Mouse (Mus musculus) neural tube, embryonic 11.5 days (tissue): ENCODE measurements around the gene Fes. TPM values are rescaled to one million over a fixed set of nuclear protein-coding genes. Genes with fewer than 3 reads are reported as not detected.

ENCODE experiments used
- ATAC-seq: fragments of 200-750 bp; cut with Nextera tagmentation; 2 replicates; pipeline ENCODE4 v1.8.0; 2017; ENCODE audit warnings: moderate number of reproducible peaks, mild to moderate bottlenecking, moderate TSS enrichment, moderate library complexity; ENCODE audit not compliant: insufficient read depth, low FRiP score, low TSS enrichment
- DNase-seq: peaks from one replicate; pipeline ENCODE4 v3.0.0-alpha.2; 2015; ENCODE audit warnings: low spot score
- H3K27ac ChIP-seq: fragments of 300-500 bp; sonication (generic); 2 replicates; pipeline ENCODE4 v1.5.1; 2014; ENCODE audit warnings: low read depth, mild to moderate bottlenecking, low read length
- H3K27me3 ChIP-seq: fragments of 300-500 bp; sonication (generic); 2 replicates; pipeline ENCODE4 v1.6.1; 2014; ENCODE audit warnings: mild to moderate bottlenecking, low read length, mixed read lengths; ENCODE audit not compliant: control insufficient read depth, insufficient read depth
- H3K36me3 ChIP-seq: fragments of 300-500 bp; sonication (generic); 2 replicates; pipeline ENCODE4 v1.6.1; 2014; ENCODE audit warnings: mild to moderate bottlenecking, low read length, moderate library complexity, mixed read lengths; ENCODE audit not compliant: control insufficient read depth, insufficient read depth
- H3K4me1 ChIP-seq: fragments of 300-500 bp; sonication (generic); 2 replicates; pipeline ENCODE4 v1.6.1; 2014; ENCODE audit warnings: low read length, mixed read lengths; ENCODE audit not compliant: control insufficient read depth, insufficient read depth
- H3K4me2 ChIP-seq: fragments of 300-500 bp; sonication (generic); 2 replicates; pipeline ENCODE4 v1.6.1; 2014; ENCODE audit warnings: low read depth, mild to moderate bottlenecking, moderate library complexity
- H3K4me3 ChIP-seq: fragments of 300-500 bp; sonication (generic); 2 replicates; pipeline ENCODE4 v1.5.1; 2014; ENCODE audit warnings: low read depth, low read length
- H3K9ac ChIP-seq: fragments of 300-500 bp; sonication (generic); 2 replicates; pipeline ENCODE4 v1.6.1; 2014; ENCODE audit warnings: mild to moderate bottlenecking, low read length
- H3K9me3 ChIP-seq: fragments of 300-500 bp; sonication (generic); 2 replicates; pipeline ENCODE4 v1.6.1; 2016; ENCODE audit warnings: low read length; ENCODE audit not compliant: control insufficient read depth
- WGBS: fragments of 180-500 bp; shearing (Covaris S2); extraction: QIAGEN DNeasy Blood & Tissue Kit; methylation state at CpG from one replicate; pipeline ENCODE4 v1.1.7; 2014; 5-methylcytosine and 5-hydroxymethylcytosine counted together
- polyA plus RNA-seq: library from polyadenylated mRNA; unstranded; fragments of >200 nt; fragmentation: Nextera tagmentation; extraction: Ambion mirVana; gene quantifications from 2 replicates; pipeline ENCODE4 v1.2.1, GENCODE M21; 2014

The Fes gene
- polyA plus RNA-seq, 1 experiment from 2014 or later = 7.1 TPM

GRCm38 (mm10) chr7:80352920-80353319 lies 34.8 kb downstream of the Fes start:
- 92% methylated on average over 8 of the region's 8 CpGs for WGBS

GRCm38 (mm10) chr7:80350808-80351207 lies 36.9 kb downstream of the Fes start:
- 85% methylated on average over 2 of the region's 2 CpGs for WGBS
- Histone ChIP-seq H3K9me3 (no peaks in the 10 kb centered on the region), H3K27me3 (no peaks in the 10 kb centered on the region), H3K36me3 (peaks cover 10% of the 10 kb centered on the region), H3K9ac (no peak overlapping the region), H3K4me3 (no peak overlapping the region), H3K4me2 (no peak overlapping the region), H3K4me1 (no peaks in the 10 kb centered on the region), H3K27ac (no peak overlapping the region)
- no peak for ATAC-seq
- DNase-seq = no peak

More at GRCm38 (mm10) chr7:80352920-80353319, 34.8 kb downstream of the Fes start:
- no peaks in the 10 kb centered on the region for H3K27me3 ChIP-seq
- H3K9ac ChIP-seq = no peak overlapping the region
- no peak overlapping the region for H3K4me3 ChIP-seq
- DNase-seq (no peak), ATAC-seq (no peak)
- 0 out of 2 replicates have a peak, but pooled peaks cover 5% of the 10 kb centered on the region for H3K4me1 ChIP-seq
- H3K4me2 ChIP-seq = no peak overlapping the region
- H3K9me3 ChIP-seq = no peaks in the 10 kb centered on the region
- peaks cover 10% of the 10 kb centered on the region for H3K36me3 ChIP-seq
- no peak overlapping the region for H3K27ac ChIP-seq

GRCm38 (mm10) chr7:80347670-80348586 lies 39.8 kb downstream of the Fes start:
- Histone ChIP-seq H3K4me2 (no peak overlapping the region), H3K4me3 (no peak overlapping the region), H3K9me3 (no peaks in the 10 kb centered on the region), H3K9ac (no peak overlapping the region), H3K27me3 (no peaks in the 10 kb centered on the region), H3K36me3 (peaks cover 5% of the 10 kb centered on the region), H3K27ac (0 out of 2 replicates have a peak overlapping the region, but pooled peaks have one; percentile 34), H3K4me1 (peaks cover 4% of the 10 kb centered on the region; the same call in 1 of the 2 replicates)
- WGBS = 64% methylated on average over 13 of the region's 13 CpGs
- ATAC-seq = no peak
- DNase-seq = no peak

GRCm38 (mm10) chr7:80346830-80347229 lies 40.9 kb downstream of the Fes start:
- Histone ChIP-seq H3K4me2 (no peak overlapping the region), H3K9me3 (no peaks in the 10 kb centered on the region), H3K27me3 (no peaks in the 10 kb centered on the region), H3K9ac (no peak overlapping the region), H3K4me1 (peaks cover 8% of the 10 kb centered on the region; the same call in 1 of the 2 replicates), H3K4me3 (no peak overlapping the region), H3K27ac (no peak overlapping the region), H3K36me3 (0 out of 2 replicates have a peak, but pooled peaks cover 3% of the 10 kb centered on the region)
- WGBS = 88% methylated on average over 5 of the region's 5 CpGs
- ATAC-seq = no peak
- no peak for DNase-seq

- Histone ChIP-seq H3K4me3 (no peak overlapping the region), H3K4me2 (no peak overlapping the region), H3K36me3 (no peaks in the 10 kb centered on the region), H3K27me3 (no peaks in the 10 kb centered on the region), H3K9me3 (no peaks in the 10 kb centered on the region), H3K9ac (no peak overlapping the region), H3K27ac (no peak overlapping the region), H3K4me1 (peaks cover 8% of the 10 kb centered on the region; the same call in 1 of the 2 replicates)
- 97% methylated on average over 9 of the region's 9 CpGs for WGBS
- DNase-seq = no peak
- ATAC-seq = no peak
Measured at GRCm38 (mm10) chr7:80346173-80346572, 41.6 kb downstream of the Fes start.

GRCm38 (mm10) chr7:80343270-80344018 lies 44.3 kb downstream of the Fes start:
- H3K36me3 ChIP-seq = no peaks in the 10 kb centered on the region
- peak overlapping the region; percentile 47 for H3K4me3 ChIP-seq
- H3K9ac ChIP-seq = peak overlapping the region; percentile 77
- ATAC-seq (no peak), DNase-seq (no peak)
- peaks cover 15% of the 10 kb centered on the region for H3K4me1 ChIP-seq
- H3K27ac ChIP-seq = peak overlapping the region; percentile 68; the same call in 1 of the 2 replicates
- no peaks in the 10 kb centered on the region for H3K9me3 ChIP-seq
- H3K27me3 ChIP-seq = no peaks in the 10 kb centered on the region
- peak overlapping the region; percentile 76 for H3K4me2 ChIP-seq
- 28% methylated on average over 19 of the region's 19 CpGs for WGBS

- Histone ChIP-seq H3K27ac (peak within 1 kb of the TSS; percentile 68; the same call in 1 of the 2 replicates), H3K9me3 (no peaks in the 10 kb centered on the region), H3K4me2 (peak within 1 kb of the TSS; percentile 76), H3K36me3 (no peaks in the 10 kb centered on the region), H3K27me3 (no peaks in the 10 kb centered on the region), H3K4me1 (peaks cover 15% of the 10 kb centered on the region), H3K9ac (peak within 1 kb of the TSS; percentile 77), H3K4me3 (peak within 1 kb of the TSS; percentile 47)
- ATAC-seq = peak; percentile 39; the same call in 1 of the 2 replicates
- WGBS = 1% methylated on average over 25 of the region's 25 CpGs
- DNase-seq = peak; percentile 95
Measured at GRCm38 (mm10) chr7:80342858-80343257, 44.9 kb downstream of the Fes start, which contains the start of gene Hddc3. Gene Hddc3, plus strand, starts transcription at chr7:80343104.

- H3K9ac ChIP-seq = no peak overlapping the region
- no peaks in the 10 kb centered on the region for H3K27me3 ChIP-seq
- H3K36me3 ChIP-seq = peaks cover 3% of the 10 kb centered on the region
- no peak for DNase-seq
- H3K27ac ChIP-seq = no peak overlapping the region
- H3K4me1 ChIP-seq = peaks cover 15% of the 10 kb centered on the region
- 75% methylated on average over 7 of the region's 7 CpGs for WGBS
- H3K4me3 ChIP-seq = no peak overlapping the region
- no peaks in the 10 kb centered on the region for H3K9me3 ChIP-seq
- no peak overlapping the region for H3K4me2 ChIP-seq
- ATAC-seq = no peak
Measured at GRCm38 (mm10) chr7:80341793-80342192, 46.0 kb downstream of the Fes start.
